Mouse (Mus musculus) urinary bladder, postnatal 4 days (tissue): Measurements from ENCODE around the gene Rbm14.

Source experiments
- DNase-seq, 2 experiments: peaks; one replicate each; pipeline ENCODE4 v3.0.0; 2021 to 2022; ENCODE audit warnings: low spot score in 2 of 2

Rbm14 gene

DNA sequence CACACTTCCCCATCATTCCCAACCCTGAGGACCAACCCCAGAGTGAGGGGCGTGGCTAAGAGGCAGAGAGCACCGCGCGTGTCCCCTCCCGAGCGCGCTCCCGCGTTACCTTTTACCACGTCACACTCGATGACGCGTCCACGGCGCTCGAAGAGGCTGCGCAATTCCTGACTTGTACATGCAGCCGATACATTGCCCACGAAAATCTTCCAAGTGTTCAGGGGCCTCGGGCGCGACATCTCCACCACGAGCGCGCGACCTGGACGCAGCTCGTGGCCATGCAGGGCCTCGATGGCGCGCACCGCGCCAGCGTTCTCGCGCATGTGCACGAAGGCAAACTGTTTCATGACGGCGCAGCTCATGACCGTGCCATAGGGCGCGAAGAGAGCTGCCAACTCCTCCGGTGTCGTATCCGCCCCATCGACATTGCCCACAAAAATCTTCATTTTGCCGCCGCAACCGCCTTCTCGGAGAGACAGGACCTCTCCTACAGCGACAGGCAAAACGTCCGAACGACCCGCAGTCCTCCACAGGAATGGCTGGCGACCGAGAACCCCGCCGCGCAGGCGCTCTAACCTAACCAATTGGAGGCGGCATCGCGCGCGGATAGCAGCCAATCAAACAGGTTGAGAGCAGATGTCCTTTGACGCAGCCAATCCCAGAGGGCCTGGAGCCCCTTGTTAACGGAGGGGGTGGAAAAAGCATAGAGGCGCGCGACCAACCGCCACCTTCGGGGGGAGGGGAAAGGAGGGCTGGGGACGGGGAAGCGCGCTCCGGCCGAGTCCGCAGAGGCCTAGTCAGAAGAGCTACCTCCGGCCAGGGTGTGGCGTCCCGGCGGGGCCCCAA lies at the start of gene Rbm14, which contains the start of gene Gm21992:
Gene Rbm14, minus strand, starts transcription at position 572 of the 846 bp plus-strand sequence.
Gene Gm21992, minus strand, starts transcription at position 550 of the 846 bp plus-strand sequence.
- DNase-seq: peak; percentile 97

DNA sequence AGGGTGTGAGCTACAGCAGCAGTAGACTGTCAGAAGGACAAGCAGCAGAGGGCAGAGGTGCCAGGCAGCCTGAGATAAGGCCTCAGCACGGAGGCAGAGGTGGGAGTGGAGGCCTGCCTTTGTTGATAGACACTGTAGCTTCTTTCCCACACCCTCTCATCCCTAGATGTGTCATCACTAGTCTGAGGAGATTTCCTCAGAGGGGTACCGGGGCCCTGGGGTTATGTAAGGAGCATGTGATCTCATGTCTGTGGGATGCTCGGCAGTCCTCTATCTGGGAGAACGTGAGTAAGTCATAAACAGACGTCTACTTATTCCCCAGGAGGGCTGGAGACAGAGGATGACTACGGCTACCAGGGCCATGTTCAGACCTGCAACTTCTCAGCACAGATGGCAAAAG lies 47.6 kb upstream of the Rbm14 start:
- DNase-seq: no peak

- no peak for DNase-seq
These were observed 44.5 kb upstream of the Rbm14 start for GRCm38 (mm10) chr19:4855951-4856350.

DNA sequence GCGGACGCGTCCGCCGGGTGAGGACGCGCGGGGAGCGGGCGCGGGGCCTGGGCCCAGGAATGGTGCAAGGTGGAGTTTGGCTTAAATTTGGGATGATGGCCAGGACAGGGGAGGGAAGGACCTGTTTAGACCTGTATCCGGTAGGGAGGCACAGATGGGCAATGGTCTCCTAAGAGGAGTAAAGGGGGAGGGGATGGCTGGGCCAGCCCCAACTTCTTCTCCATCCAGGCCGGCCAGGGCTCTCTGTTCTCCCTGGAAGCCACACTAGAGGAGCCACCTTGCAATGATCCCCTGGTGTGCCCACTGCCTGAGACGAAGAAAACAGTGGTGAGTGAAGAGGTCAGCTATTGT lies 44.0 kb upstream of the Rbm14 start:
- DNase-seq: no peak

- peak; percentile 81 to 87 for DNase-seq
These were observed 43.4 kb upstream of the Rbm14 start, which contains the start of gene Ctsf for GRCm38 (mm10) chr19:4854552-4855469. Gene Ctsf, plus strand, starts transcription at chr19:4855130.

DNA sequence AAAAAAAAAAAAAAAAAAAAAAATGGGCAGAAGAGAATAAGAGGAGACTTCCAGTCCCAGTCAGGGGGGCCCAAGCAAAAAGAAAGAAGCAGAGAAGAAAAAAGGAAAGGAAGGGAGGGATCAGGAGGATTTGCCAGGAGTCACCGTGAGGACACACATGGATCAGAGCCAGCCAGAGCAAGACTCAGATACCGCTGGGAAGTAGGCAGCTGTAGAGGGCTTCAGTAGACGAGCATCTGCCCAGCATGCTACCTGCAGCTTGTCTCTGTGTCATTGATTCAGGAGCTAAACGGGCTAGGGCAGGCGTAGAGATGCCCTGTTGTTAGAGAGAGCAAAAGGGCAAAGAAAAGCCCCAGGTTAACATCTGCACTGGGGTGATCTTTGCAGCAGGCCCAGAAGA lies 38.8 kb upstream of the Rbm14 start:
- DNase-seq: no peak

DNA sequence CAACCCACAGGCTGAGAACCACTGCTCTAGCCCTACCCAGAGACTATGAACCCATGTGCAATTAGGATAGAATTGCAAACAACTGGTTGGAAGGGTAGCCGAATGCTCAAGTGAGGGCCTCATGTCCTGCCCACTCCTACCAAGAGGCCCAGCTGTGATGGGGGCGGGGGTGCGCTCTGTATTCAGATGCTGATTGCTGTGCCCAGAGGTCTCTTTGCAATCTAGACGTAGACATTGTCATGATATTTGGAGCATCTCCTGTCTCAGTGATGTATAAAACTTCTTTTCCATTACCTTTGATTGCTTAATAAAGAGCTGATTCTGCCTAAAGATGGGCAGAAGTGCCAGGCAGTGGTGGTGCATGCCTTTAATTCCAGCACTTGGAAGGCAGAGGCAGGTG lies 38.4 kb upstream of the Rbm14 start:
- DNase-seq: no peak

GRCm38 (mm10) chr19:4847490-4847889 lies 36.1 kb upstream of the Rbm14 start:
- no peak for DNase-seq

DNA sequence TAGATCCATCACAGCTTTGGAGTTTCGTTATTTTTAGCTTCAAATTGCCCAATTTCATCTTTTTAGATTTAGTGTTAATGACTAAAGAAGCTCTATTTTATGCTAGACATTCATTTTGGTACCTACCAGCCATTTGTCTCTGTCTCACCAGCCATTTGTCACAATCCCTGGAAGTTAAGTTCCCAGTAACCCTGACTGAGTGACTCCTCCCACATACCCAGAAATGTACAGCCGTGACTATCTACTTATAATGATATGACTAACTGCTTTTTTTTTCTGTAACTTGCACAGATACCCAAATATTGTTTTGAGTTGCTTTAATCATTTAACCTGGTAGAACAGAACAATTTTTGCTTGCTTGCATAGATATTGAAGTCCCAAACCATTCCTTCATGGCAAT lies 34.4 kb upstream of the Rbm14 start:
- no peak for DNase-seq

- DNase-seq: no peak
These were observed 31.2 kb upstream of the Rbm14 start for GRCm38 (mm10) chr19:4842611-4843010.

- no peak for DNase-seq
These were observed 29.4 kb upstream of the Rbm14 start for GRCm38 (mm10) chr19:4840848-4841247.

GRCm38 (mm10) chr19:4839149-4839548 lies 27.7 kb upstream of the Rbm14 start, which contains the start of the genes Ccs and Ccdc87:
Gene Ccs, minus strand, starts transcription at chr19:4839332.
Gene Ccdc87, plus strand, starts transcription at chr19:4839366.
- DNase-seq: peak; percentile 93 to 95

GRCm38 (mm10) chr19:4838526-4839140 lies 27.2 kb upstream of the Rbm14 start:
- no peak for DNase-seq

GRCm38 (mm10) chr19:4837049-4837448 lies 25.6 kb upstream of the Rbm14 start:
- no peak for DNase-seq

- no peak for DNase-seq
These were observed 24.7 kb upstream of the Rbm14 start for GRCm38 (mm10) chr19:4836096-4836495.

- no peak for DNase-seq
These were observed 22.5 kb upstream of the Rbm14 start for GRCm38 (mm10) chr19:4833977-4834376.

DNA sequence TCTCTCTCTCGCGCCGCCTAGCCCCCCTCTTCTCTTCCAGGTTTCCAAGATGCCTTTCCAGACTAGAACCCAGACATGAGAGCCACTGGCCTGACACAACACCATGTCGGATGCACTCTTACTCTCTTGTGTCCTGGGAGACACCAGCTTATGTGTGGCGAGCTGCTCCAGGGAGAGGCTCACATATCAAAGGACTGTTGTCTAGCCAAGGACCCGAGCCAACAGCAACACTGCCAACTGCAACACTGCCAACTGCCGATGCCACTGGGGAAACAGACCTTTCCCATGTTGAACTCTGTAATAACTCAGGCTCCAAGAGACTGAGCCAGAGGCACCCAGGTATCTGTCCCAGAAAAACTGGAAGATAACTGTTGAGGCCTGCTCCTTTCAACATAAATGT lies 17.7 kb upstream of the Rbm14 start:
- DNase-seq: no peak

GRCm38 (mm10) chr19:4828444-4829114 lies 17.1 kb upstream of the Rbm14 start:
- DNase-seq: no peak

- peak; percentile 67 to 76 for DNase-seq
These were observed 9.4 kb upstream of the Rbm14 start for GRCm38 (mm10) chr19:4820678-4821303.

GRCm38 (mm10) chr19:4817182-4817835 lies 5.9 kb upstream of the Rbm14 start:
- no peak for DNase-seq
